Mouse (Mus musculus): Measurements from ENCODE around the gene Izumo1r. TPM values are rescaled to one million over a fixed set of nuclear protein-coding genes. Genes with fewer than 3 reads are reported as not detected.

The Izumo1r gene
- polyA plus RNA-seq, 1 experiment: not detected

GRCm38 (mm10) chr9:14945919-14946318 is 42.2 kb upstream of the Izumo1r start:
- no peaks in the 10 kb centered on the region for H3K79me2 ChIP-seq (ENCODE audit: control insufficient read depth, insufficient read depth)
- H3ac ChIP-seq (ENCODE audit: control insufficient read depth, insufficient read length): no peak overlapping the region
- no peaks in the 10 kb centered on the region for H3K27me3 ChIP-seq (ENCODE audit: control insufficient read depth, insufficient read depth, insufficient read length)
- H3K36me3 ChIP-seq (ENCODE audit: control insufficient read depth, insufficient read depth): no peaks in the 10 kb centered on the region
- no peak for TF ChIP-seq TCF12 (IDR thresholded peaks at IDR 0.05; ENCODE audit: insufficient read depth, poor library complexity, severe bottlenecking)
- no peak for TF ChIP-seq MAX (IDR thresholded peaks at IDR 0.05; ENCODE audit: low read depth)
- TF ChIP-seq USF1 (IDR thresholded peaks at IDR 0.05; ENCODE audit: low read depth): no peak
- no peak for TF ChIP-seq E2F4 (IDR thresholded peaks at IDR 0.05; ENCODE audit: insufficient read depth)
- no peak for TF ChIP-seq SRF (IDR thresholded peaks at IDR 0.05; ENCODE audit: control insufficient read depth, insufficient read length, low read depth)
- no peak for TF ChIP-seq POLR2A (IDR thresholded peaks at IDR 0.05; ENCODE audit: insufficient read length, low read depth)
- TF ChIP-seq POLR2AphosphoS2 (IDR thresholded peaks at IDR 0.05; ENCODE audit: insufficient read length, low read depth): no peak
- TF ChIP-seq TCF3 (IDR thresholded peaks at IDR 0.05; ENCODE audit: insufficient read length, low read depth): no peak
- no peak for TF ChIP-seq MYOG (IDR thresholded peaks at IDR 0.05; ENCODE audit: control insufficient read depth in 1 of 3, insufficient read depth in 1 of 3, insufficient read length in 2 of 3, low read depth in 2 of 3)
- TF ChIP-seq CEBPB (IDR thresholded peaks at IDR 0.05; ENCODE audit: insufficient read depth, poor library complexity, severe bottlenecking): no peak
- TF ChIP-seq REST (IDR thresholded peaks at IDR 0.05; ENCODE audit: insufficient read depth, insufficient read length): no peak
- TF ChIP-seq MYOD1 (IDR thresholded peaks at IDR 0.05; ENCODE audit: control insufficient read depth in 1 of 3, insufficient read length in 2 of 3, low read depth in 2 of 3): no peak
- no peak overlapping the region for H3K4me3 ChIP-seq
- H3K4me2 ChIP-seq (ENCODE audit: low read depth): no peak overlapping the region

DNA sequence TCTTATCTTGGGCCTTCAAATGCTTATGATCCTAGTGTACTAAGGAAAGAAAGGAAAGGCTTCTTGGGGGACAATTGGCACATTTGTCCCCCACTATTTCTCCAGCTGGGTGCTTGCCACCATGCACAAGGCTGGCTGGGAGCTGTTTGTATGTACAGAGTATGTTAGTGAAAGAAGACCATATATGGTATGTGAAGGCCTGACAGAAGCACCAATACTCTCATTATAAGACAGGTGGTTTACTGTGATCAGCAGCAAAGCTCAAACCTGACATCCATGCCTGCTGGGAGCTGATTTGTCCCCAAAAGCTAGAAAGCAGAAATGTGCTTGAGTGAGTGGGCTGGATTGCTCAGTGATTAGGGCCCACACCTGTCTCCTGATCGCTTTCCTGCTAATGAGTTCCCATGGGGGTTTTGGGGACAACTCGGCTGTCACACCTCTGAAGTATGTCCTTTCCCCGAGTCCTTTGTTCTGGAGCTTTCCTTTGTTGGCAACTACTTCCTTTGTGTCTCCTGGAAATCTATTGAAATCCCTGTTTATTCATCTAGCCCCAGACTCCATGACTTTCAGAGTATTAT is 38.5 kb upstream of the Izumo1r start:
- H3ac ChIP-seq (ENCODE audit: control insufficient read depth, insufficient read length): no peak overlapping the region
- H3K36me3 ChIP-seq (ENCODE audit: control insufficient read depth, insufficient read depth): no peaks in the 10 kb centered on the region
- no peak for TF ChIP-seq MYOG (IDR thresholded peaks at IDR 0.05; ENCODE audit: control insufficient read depth in 1 of 3, insufficient read depth in 1 of 3, insufficient read length in 2 of 3, low read depth in 2 of 3)
- no peak for TF ChIP-seq TCF3 (IDR thresholded peaks at IDR 0.05; ENCODE audit: insufficient read length, low read depth)
- no peak for TF ChIP-seq CEBPB (IDR thresholded peaks at IDR 0.05; ENCODE audit: insufficient read depth, poor library complexity, severe bottlenecking)
- no peak for TF ChIP-seq SRF (IDR thresholded peaks at IDR 0.05; ENCODE audit: control insufficient read depth, insufficient read length, low read depth)
- no peak for TF ChIP-seq USF1 (IDR thresholded peaks at IDR 0.05; ENCODE audit: low read depth)
- TF ChIP-seq POLR2AphosphoS2 (IDR thresholded peaks at IDR 0.05; ENCODE audit: insufficient read length, low read depth): no peak
- no peak overlapping the region for H3K4me2 ChIP-seq (ENCODE audit: low read depth)
- H3K27me3 ChIP-seq (ENCODE audit: control insufficient read depth, insufficient read depth, insufficient read length): peaks cover 4% of the 10 kb centered on the region
- H3K4me3 ChIP-seq: no peak overlapping the region
- no peaks in the 10 kb centered on the region for H3K79me2 ChIP-seq (ENCODE audit: control insufficient read depth, insufficient read depth)

DNA sequence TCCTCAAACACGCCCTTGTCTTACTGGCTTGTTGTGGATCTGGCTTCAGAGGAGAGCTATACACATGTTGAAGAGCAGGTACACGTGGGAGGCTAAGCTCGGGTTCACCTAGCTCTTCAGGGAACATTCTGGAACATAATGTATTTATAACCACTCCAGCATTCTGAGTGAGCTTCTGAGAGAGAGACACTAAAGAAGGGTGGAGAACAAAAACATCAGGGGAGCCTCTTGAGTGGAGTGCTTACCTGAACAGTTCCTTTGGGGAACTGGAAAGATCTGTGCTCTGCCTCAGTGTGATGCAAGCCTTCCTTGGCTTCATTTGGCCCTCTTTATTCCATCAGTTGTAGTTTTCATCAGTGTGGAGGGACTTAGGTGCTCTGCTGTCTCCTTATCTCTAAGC is 35.9 kb upstream of the Izumo1r start:
- no peaks in the 10 kb centered on the region for H3K79me2 ChIP-seq (ENCODE audit: control insufficient read depth, insufficient read depth)
- H3K4me2 ChIP-seq (ENCODE audit: low read depth): no peak overlapping the region
- H3K27me3 ChIP-seq (ENCODE audit: control insufficient read depth, insufficient read depth, insufficient read length): peaks cover 4% of the 10 kb centered on the region
- no peaks in the 10 kb centered on the region for H3K36me3 ChIP-seq (ENCODE audit: control insufficient read depth, insufficient read depth)
- no peak overlapping the region for H3K4me3 ChIP-seq
- no peak overlapping the region for H3ac ChIP-seq (ENCODE audit: control insufficient read depth, insufficient read length)
- TF ChIP-seq REST (IDR thresholded peaks at IDR 0.05; ENCODE audit: insufficient read depth, insufficient read length) (no peak), SRF (IDR thresholded peaks at IDR 0.05; ENCODE audit: control insufficient read depth, insufficient read length, low read depth) (no peak), POLR2A (IDR thresholded peaks at IDR 0.05; ENCODE audit: insufficient read length, low read depth) (no peak), MYOD1 (IDR thresholded peaks at IDR 0.05; ENCODE audit: control insufficient read depth in 1 of 3, insufficient read length in 2 of 3, low read depth in 2 of 3) (no peak), MAX (IDR thresholded peaks at IDR 0.05; ENCODE audit: low read depth) (no peak), POLR2AphosphoS2 (IDR thresholded peaks at IDR 0.05; ENCODE audit: insufficient read length, low read depth) (no peak), CEBPB (IDR thresholded peaks at IDR 0.05; ENCODE audit: insufficient read depth, poor library complexity, severe bottlenecking) (no peak), MYOG (IDR thresholded peaks at IDR 0.05; ENCODE audit: control insufficient read depth in 1 of 3, insufficient read depth in 1 of 3, insufficient read length in 2 of 3, low read depth in 2 of 3) (no peak)

- no peak for TF ChIP-seq SRF (IDR thresholded peaks at IDR 0.05; ENCODE audit: control insufficient read depth, insufficient read length, low read depth)
- no peak for TF ChIP-seq E2F4 (IDR thresholded peaks at IDR 0.05; ENCODE audit: insufficient read depth)
- no peak for TF ChIP-seq MAX (IDR thresholded peaks at IDR 0.05; ENCODE audit: low read depth)
- no peak for TF ChIP-seq TCF12 (IDR thresholded peaks at IDR 0.05; ENCODE audit: insufficient read depth, poor library complexity, severe bottlenecking)
- no peak for TF ChIP-seq POLR2A (IDR thresholded peaks at IDR 0.05; ENCODE audit: insufficient read length, low read depth)
- TF ChIP-seq MYOG (IDR thresholded peaks at IDR 0.05; ENCODE audit: control insufficient read depth in 1 of 3, insufficient read depth in 1 of 3, insufficient read length in 2 of 3, low read depth in 2 of 3): no peak
- TF ChIP-seq TCF3 (IDR thresholded peaks at IDR 0.05; ENCODE audit: insufficient read length, low read depth): no peak
- TF ChIP-seq POLR2AphosphoS2 (IDR thresholded peaks at IDR 0.05; ENCODE audit: insufficient read length, low read depth): no peak
- no peak for TF ChIP-seq REST (IDR thresholded peaks at IDR 0.05; ENCODE audit: insufficient read depth, insufficient read length)
- TF ChIP-seq MYOD1 (IDR thresholded peaks at IDR 0.05; ENCODE audit: control insufficient read depth in 1 of 3, insufficient read length in 2 of 3, low read depth in 2 of 3): no peak
- no peak for TF ChIP-seq USF1 (IDR thresholded peaks at IDR 0.05; ENCODE audit: low read depth)
- no peak for TF ChIP-seq CEBPB (IDR thresholded peaks at IDR 0.05; ENCODE audit: insufficient read depth, poor library complexity, severe bottlenecking)
- no peak overlapping the region for H3ac ChIP-seq (ENCODE audit: control insufficient read depth, insufficient read length)
- no peak overlapping the region for H3K4me3 ChIP-seq
- peaks cover 4% of the 10 kb centered on the region for H3K27me3 ChIP-seq (ENCODE audit: control insufficient read depth, insufficient read depth, insufficient read length)
- H3K36me3 ChIP-seq (ENCODE audit: control insufficient read depth, insufficient read depth): no peaks in the 10 kb centered on the region
- no peaks in the 10 kb centered on the region for H3K79me2 ChIP-seq (ENCODE audit: control insufficient read depth, insufficient read depth)
- no peak overlapping the region for H3K4me2 ChIP-seq (ENCODE audit: low read depth)
Observed at GRCm38 (mm10) chr9:14937308-14937707, 33.6 kb upstream of the Izumo1r start.

- Histone ChIP-seq H3K79me2 (ENCODE audit: control insufficient read depth, insufficient read depth) (no peaks in the 10 kb centered on the region), H3K27me3 (ENCODE audit: control insufficient read depth, insufficient read depth, insufficient read length) (no peaks in the 10 kb centered on the region), H3K4me3 (no peak overlapping the region), H3K36me3 (ENCODE audit: control insufficient read depth, insufficient read depth) (no peaks in the 10 kb centered on the region), H3ac (ENCODE audit: control insufficient read depth, insufficient read length) (no peak overlapping the region), H3K4me2 (ENCODE audit: low read depth) (no peak overlapping the region)
- TF ChIP-seq REST (IDR thresholded peaks at IDR 0.05; ENCODE audit: insufficient read depth, insufficient read length) (no peak), MAX (IDR thresholded peaks at IDR 0.05; ENCODE audit: low read depth) (no peak), MYOD1 (IDR thresholded peaks at IDR 0.05; ENCODE audit: control insufficient read depth in 1 of 3, insufficient read length in 2 of 3, low read depth in 2 of 3) (no peak)
Observed at GRCm38 (mm10) chr9:14934851-14935250, 31.1 kb upstream of the Izumo1r start.

All from myocyte (in vitro differentiated cells).